Mouse (Mus musculus): Measurements from ENCODE around the gene Cog2. TPM values are rescaled to one million over a fixed set of nuclear protein-coding genes. Genes with fewer than 3 reads are reported as not detected.

Cog2 gene
- polyA plus RNA-seq, 1 experiment from 2014 or later, result 42.1 TPM

DNA sequence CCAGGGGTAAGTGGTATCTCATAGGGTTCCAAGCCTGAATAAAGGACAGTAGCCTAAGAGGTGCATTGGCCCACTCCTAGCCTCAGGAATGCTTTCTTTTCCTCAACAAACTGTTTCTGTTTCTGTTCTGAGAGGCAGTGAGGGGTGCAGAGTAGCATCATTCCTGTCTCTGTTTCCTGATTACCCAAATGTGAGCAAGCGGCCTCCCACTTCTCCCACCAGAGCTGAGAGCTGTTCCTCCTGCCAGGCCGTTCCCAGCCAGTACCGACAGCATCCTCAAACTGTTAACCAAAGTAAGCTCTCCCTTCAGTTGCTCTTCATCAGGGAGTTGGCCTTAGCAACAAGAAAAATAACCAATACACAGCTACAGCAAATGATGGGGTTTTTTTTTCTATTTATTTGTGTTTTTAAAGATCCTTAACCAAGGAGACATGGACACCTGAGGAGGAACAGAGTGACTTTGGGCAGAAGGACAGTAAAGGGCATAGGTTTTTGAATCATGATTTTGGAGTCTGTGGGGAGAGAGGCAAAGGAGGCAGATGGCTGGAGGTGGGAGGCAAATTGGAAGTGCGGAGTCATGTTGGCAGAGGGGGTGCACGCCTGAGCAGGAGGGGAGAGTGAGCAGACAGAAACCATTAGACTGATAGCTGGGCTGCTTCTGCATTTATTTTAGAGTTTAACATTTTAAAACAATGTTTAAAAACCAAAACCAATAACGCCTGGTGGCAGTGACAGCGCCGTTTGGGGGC is 12.8 kb upstream of the Cog2 start:
- ATAC-seq (ENCODE audit: low FRiP score), result no peak
- Histone ChIP-seq H3K9me3 (ENCODE audit: control insufficient read depth, low read length) (no peaks in the 10 kb centered on the region; the same call in 1 of the 2 replicates), H3K4me2 (no peak overlapping the region), H3K27me3 (ENCODE audit: control insufficient read depth, insufficient read depth, low read length) (no peaks in the 10 kb centered on the region), H3K27ac (ENCODE audit: low read depth, low read length) (no peak overlapping the region), H3K36me3 (ENCODE audit: control insufficient read depth, insufficient read depth, low read length) (no peaks in the 10 kb centered on the region), H3K4me3 (ENCODE audit: low read depth, low read length) (no peak overlapping the region), H3K9ac (ENCODE audit: low read length) (no peak overlapping the region), H3K4me1 (ENCODE audit: control insufficient read depth, insufficient read depth, low read length) (no peaks in the 10 kb centered on the region)
- DNase-seq (ENCODE audit: low spot score, missing footprints), result no peak
- 74% methylated on average over 8 of the region's 8 CpGs for WGBS

DNA sequence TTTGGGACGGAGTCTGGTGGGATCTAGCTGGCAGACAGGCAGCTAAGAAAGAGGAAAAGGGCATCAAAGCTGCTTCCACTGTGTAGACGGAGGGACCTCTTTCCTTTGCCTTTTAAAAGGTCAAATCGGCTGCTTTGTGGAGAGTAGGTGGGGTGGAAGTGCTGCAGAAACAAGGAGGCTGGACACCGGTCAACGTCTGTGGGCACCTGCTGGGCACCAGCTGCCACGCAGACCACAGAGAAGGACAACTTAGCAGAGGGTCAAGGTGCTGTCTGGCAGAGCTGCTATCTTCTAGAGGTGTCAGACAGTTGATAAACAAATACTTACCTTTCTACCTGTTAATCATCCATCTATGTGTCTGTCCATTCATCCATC is 12.3 kb upstream of the Cog2 start:
- ATAC-seq (ENCODE audit: low FRiP score), result no peak
- WGBS, result 76% methylated on average over 6 of the region's 6 CpGs

DNA sequence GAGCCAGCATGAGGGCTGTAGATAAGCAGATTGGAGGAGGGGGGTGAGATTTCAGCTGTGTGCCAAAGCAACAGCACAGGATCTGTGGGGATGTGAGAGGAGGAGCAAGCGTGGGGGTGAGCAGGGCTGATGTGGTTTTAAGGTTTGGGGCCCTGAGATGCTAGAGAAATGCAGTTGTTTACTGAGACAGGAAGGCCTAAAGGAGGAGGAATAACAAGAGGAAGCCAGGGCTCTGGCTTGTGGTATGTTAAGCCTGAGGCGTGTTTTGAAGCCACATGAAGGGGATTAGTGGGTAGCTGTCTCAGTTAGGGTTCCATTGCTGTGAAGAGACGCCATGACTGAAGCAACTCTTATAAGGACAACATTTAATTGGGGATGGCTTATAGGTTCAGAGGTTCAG is 11.4 kb upstream of the Cog2 start:
- DNase-seq (ENCODE audit: low spot score, missing footprints) (no peak), ATAC-seq (ENCODE audit: low FRiP score) (no peak)
- Histone ChIP-seq H3K9ac (ENCODE audit: low read length) (no peak overlapping the region), H3K4me1 (ENCODE audit: control insufficient read depth, insufficient read depth, low read length) (no peaks in the 10 kb centered on the region), H3K27ac (ENCODE audit: low read depth, low read length) (no peak overlapping the region), H3K4me2 (no peak overlapping the region), H3K4me3 (ENCODE audit: low read depth, low read length) (no peak overlapping the region), H3K9me3 (ENCODE audit: control insufficient read depth, low read length) (no peaks in the 10 kb centered on the region), H3K36me3 (ENCODE audit: control insufficient read depth, insufficient read depth, low read length) (no peaks in the 10 kb centered on the region), H3K27me3 (ENCODE audit: control insufficient read depth, insufficient read depth, low read length) (no peaks in the 10 kb centered on the region)
- WGBS, result 72% methylated on average over 3 of the region's 3 CpGs

More for the DNA sequence above, 12.3 kb upstream of the Cog2 start:
- Histone ChIP-seq H3K4me1 (ENCODE audit: control insufficient read depth, insufficient read depth, low read length) (no peaks in the 10 kb centered on the region), H3K27me3 (ENCODE audit: control insufficient read depth, insufficient read depth, low read length) (no peaks in the 10 kb centered on the region), H3K36me3 (ENCODE audit: control insufficient read depth, insufficient read depth, low read length) (no peaks in the 10 kb centered on the region), H3K4me2 (no peak overlapping the region), H3K27ac (ENCODE audit: low read depth, low read length) (no peak overlapping the region), H3K9ac (ENCODE audit: low read length) (no peak overlapping the region), H3K9me3 (ENCODE audit: control insufficient read depth, low read length) (no peaks in the 10 kb centered on the region; the same call in 1 of the 2 replicates), H3K4me3 (ENCODE audit: low read depth, low read length) (no peak overlapping the region)
- no peak for DNase-seq (ENCODE audit: low spot score, missing footprints)

DNA sequence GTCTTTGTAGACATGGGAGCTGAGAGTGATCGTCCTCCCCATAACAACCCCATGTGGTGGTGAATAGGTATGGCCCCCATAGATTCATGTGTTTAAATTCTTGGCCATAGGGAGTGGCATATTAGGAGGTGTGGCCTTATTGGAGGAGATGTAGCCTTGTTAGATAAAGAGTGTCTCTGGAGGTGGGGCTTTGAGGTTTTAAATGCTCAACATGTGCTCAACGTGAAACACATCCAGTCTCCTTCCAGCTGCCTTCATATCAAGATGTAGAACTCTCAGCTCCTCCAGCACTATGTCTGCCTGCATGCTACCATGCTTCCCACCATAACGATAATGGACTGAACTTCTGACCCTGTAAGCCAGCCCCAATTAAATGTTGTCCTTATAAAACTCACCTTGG is 4.5 kb upstream of the Cog2 start:
- H3K9ac ChIP-seq (ENCODE audit: low read length), result no peak overlapping the region
- H3K27ac ChIP-seq (ENCODE audit: low read depth, low read length), result no peak overlapping the region
- WGBS, result 69% methylated on average over 3 of the region's 3 CpGs
- no peak overlapping the region for H3K4me3 ChIP-seq (ENCODE audit: low read depth, low read length)
- H3K4me2 ChIP-seq, result no peak overlapping the region
- ATAC-seq (ENCODE audit: low FRiP score) (no peak), DNase-seq (ENCODE audit: low spot score, missing footprints) (no peak)
- no peaks in the 10 kb centered on the region; the same call in 1 of the 2 replicates for H3K4me1 ChIP-seq (ENCODE audit: control insufficient read depth, insufficient read depth, low read length)
- H3K9me3 ChIP-seq (ENCODE audit: control insufficient read depth, low read length), result no peaks in the 10 kb centered on the region
- H3K36me3 ChIP-seq (ENCODE audit: control insufficient read depth, insufficient read depth, low read length), result no peaks in the 10 kb centered on the region
- no peaks in the 10 kb centered on the region for H3K27me3 ChIP-seq (ENCODE audit: control insufficient read depth, insufficient read depth, low read length)

DNA sequence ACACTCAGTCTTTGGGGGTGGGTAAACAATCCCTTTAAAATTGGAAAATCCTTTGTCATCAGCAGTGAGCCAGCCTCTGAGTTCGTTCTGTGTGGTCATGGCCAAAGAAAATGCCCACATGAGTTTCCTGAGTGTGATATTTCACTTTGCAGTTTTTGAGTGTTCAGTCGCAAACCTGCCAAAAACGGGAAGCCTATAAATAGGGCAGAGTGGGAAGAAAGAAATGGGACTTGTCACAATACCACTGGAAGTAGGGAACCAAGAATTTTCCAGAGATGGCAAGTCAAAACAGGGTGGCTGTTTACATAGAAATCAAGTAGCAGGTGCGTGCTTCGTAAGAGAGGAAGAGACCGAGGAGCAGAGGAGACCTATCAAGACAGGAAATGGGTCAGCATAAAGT is 4.0 kb upstream of the Cog2 start:
- WGBS, result 74% methylated on average over 6 of the region's 6 CpGs
- Histone ChIP-seq H3K4me2 (no peak overlapping the region), H3K9ac (ENCODE audit: low read length) (no peak overlapping the region), H3K27ac (ENCODE audit: low read depth, low read length) (no peak overlapping the region), H3K27me3 (ENCODE audit: control insufficient read depth, insufficient read depth, low read length) (no peaks in the 10 kb centered on the region), H3K36me3 (ENCODE audit: control insufficient read depth, insufficient read depth, low read length) (no peaks in the 10 kb centered on the region), H3K4me1 (ENCODE audit: control insufficient read depth, insufficient read depth, low read length) (peaks cover 4% of the 10 kb centered on the region), H3K4me3 (ENCODE audit: low read depth, low read length) (no peak overlapping the region), H3K9me3 (ENCODE audit: control insufficient read depth, low read length) (no peaks in the 10 kb centered on the region)
- no peak for DNase-seq (ENCODE audit: low spot score, missing footprints)
- no peak for ATAC-seq (ENCODE audit: low FRiP score)

DNA sequence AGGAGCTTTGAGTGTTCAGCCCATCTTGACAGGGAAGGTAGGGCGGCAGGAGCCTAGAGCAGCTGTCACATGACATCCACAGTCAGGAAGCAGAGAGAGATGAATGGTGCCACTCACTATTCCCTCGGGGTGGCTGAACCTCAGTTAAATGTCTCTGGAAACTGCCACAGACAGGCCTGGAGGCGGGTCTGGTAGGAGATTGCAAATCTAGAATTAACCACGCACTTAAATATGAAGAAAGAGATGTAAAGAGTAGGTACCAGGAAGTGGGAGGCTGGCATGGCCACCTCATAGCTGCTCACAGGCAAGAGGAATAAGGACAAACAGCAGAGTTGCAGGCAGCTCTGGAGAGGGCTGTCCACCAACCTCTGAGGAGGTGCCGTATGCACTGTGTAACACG is 3.4 kb upstream of the Cog2 start:
- Histone ChIP-seq H3K4me1 (ENCODE audit: control insufficient read depth, insufficient read depth, low read length) (peaks cover 10% of the 10 kb centered on the region), H3K9me3 (ENCODE audit: control insufficient read depth, low read length) (no peaks in the 10 kb centered on the region), H3K9ac (ENCODE audit: low read length) (no peak overlapping the region), H3K36me3 (ENCODE audit: control insufficient read depth, insufficient read depth, low read length) (no peaks in the 10 kb centered on the region), H3K4me2 (no peak overlapping the region), H3K4me3 (ENCODE audit: low read depth, low read length) (no peak overlapping the region), H3K27ac (ENCODE audit: low read depth, low read length) (no peak overlapping the region), H3K27me3 (ENCODE audit: control insufficient read depth, insufficient read depth, low read length) (no peaks in the 10 kb centered on the region)
- DNase-seq (ENCODE audit: low spot score, missing footprints) (no peak), ATAC-seq (ENCODE audit: low FRiP score) (no peak)
- WGBS, result 72% methylated on average over 6 of the region's 6 CpGs

DNA sequence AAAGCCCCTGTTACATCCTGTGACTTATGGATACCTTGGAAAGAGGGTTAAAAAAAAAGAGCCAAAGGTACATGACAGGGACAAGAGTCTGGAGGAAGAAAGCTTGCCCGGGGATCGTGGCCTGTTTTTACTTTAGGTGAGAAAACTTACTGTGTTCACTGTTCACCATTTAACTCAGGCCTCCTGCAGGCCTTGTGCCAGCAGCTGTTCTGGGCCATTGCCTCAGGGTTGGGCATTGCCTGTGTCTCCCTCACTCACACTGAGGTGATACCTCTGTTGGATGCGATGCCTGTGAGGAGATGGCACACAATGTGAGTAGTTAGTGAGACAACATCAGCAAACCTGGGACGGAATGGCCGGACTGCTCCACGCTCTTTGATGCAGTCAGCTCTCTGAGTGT is 1.4 kb downstream of the Cog2 start:
- Histone ChIP-seq H3K4me1 (ENCODE audit: control insufficient read depth, insufficient read depth, low read length) (peaks cover 11% of the 10 kb centered on the region), H3K27ac (ENCODE audit: low read depth, low read length) (no peak overlapping the region), H3K4me3 (ENCODE audit: low read depth, low read length) (0 out of 2 replicates have a peak overlapping the region, but pooled peaks have one; percentile 90), H3K9me3 (ENCODE audit: control insufficient read depth, low read length) (no peaks in the 10 kb centered on the region), H3K36me3 (ENCODE audit: control insufficient read depth, insufficient read depth, low read length) (no peaks in the 10 kb centered on the region), H3K4me2 (peak overlapping the region; percentile 88), H3K9ac (ENCODE audit: low read length) (no peak overlapping the region), H3K27me3 (ENCODE audit: control insufficient read depth, insufficient read depth, low read length) (no peaks in the 10 kb centered on the region)
- DNase-seq (ENCODE audit: low spot score, missing footprints) (no peak), ATAC-seq (ENCODE audit: low FRiP score) (no peak)
- WGBS, result 95% methylated on average over 6 of the region's 6 CpGs

DNA sequence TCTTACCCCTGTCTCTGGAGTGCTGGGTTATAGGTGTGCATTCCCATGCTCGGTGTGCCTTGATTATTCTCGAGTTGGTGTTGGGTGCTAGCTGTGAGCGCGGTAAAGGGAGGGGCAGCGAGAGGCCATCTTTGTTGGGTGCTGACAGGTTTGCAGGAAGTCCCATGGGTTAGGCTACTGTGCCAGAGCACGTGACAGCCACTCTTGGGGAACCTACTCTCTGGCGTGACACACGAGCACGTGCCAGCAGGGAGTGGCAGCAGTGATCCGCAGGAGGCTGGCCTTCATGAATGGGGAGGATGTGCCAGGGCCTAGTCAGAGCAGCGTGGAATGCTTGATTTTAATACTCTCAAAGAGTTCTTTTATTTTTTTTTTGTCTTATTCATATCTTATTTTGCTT is 5.7 kb downstream of the Cog2 start:
- 92% methylated on average over 11 of the region's 11 CpGs for WGBS
- H3K27me3 ChIP-seq (ENCODE audit: control insufficient read depth, insufficient read depth, low read length), result no peaks in the 10 kb centered on the region

DNA sequence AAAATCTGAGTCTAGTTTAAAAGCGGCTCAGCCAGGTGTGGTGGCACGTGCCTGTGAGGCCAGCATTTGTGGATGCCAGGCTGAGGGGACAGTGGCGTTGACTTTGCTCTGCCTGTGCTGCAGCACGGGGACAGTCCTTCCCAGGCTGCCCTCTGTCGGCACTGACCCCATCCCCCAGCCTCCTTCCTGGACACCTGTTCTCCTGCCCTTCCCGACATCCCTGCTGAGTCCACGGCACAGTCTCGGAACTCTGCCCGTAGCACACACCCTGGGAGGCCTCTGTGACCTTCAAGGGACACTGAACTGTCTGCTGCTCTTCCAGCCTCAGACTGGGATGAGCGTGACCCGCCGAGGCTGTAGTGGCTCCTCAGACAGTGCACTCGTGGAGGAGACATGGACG is 9.5 kb downstream of the Cog2 start:
- no peaks in the 10 kb centered on the region for H3K4me1 ChIP-seq (ENCODE audit: control insufficient read depth, insufficient read depth, low read length)
- H3K36me3 ChIP-seq (ENCODE audit: control insufficient read depth, insufficient read depth, low read length), result 0 out of 2 replicates have a peak, but pooled peaks cover 6% of the 10 kb centered on the region
- 94% methylated on average over 14 of the region's 14 CpGs for WGBS
- no peak overlapping the region for H3K27ac ChIP-seq (ENCODE audit: low read depth, low read length)
- H3K4me2 ChIP-seq, result no peak overlapping the region
- ATAC-seq (ENCODE audit: low FRiP score) (no peak), DNase-seq (ENCODE audit: low spot score, missing footprints) (no peak)
- no peak overlapping the region for H3K9ac ChIP-seq (ENCODE audit: low read length)
- no peaks in the 10 kb centered on the region for H3K27me3 ChIP-seq (ENCODE audit: control insufficient read depth, insufficient read depth, low read length)
- no peaks in the 10 kb centered on the region for H3K9me3 ChIP-seq (ENCODE audit: control insufficient read depth, low read length)
- H3K4me3 ChIP-seq (ENCODE audit: low read depth, low read length), result no peak overlapping the region

More for the DNA sequence above, 5.7 kb downstream of the Cog2 start:
- Histone ChIP-seq H3K4me2 (no peak overlapping the region), H3K36me3 (ENCODE audit: control insufficient read depth, insufficient read depth, low read length) (no peaks in the 10 kb centered on the region), H3K27ac (ENCODE audit: low read depth, low read length) (no peak overlapping the region), H3K9me3 (ENCODE audit: control insufficient read depth, low read length) (no peaks in the 10 kb centered on the region), H3K4me1 (ENCODE audit: control insufficient read depth, insufficient read depth, low read length) (peaks cover 9% of the 10 kb centered on the region), H3K4me3 (ENCODE audit: low read depth, low read length) (no peak overlapping the region), H3K9ac (ENCODE audit: low read length) (no peak overlapping the region)
- DNase-seq (ENCODE audit: low spot score, missing footprints), result no peak
- no peak for ATAC-seq (ENCODE audit: low FRiP score)
